Mouse (Mus musculus) heart, embryonic 15.5 days (tissue): Measurements from ENCODE around the gene Spats2. TPM values are rescaled to one million over a fixed set of nuclear protein-coding genes. Genes with fewer than 3 reads are reported as not detected.
A peak's percentile ranks its signal among the peaks of the same experiment; 100 is the strongest.

Experiments
- ATAC-seq: fragments of 200-750 bp; cut with Nextera tagmentation; replicated peaks from 2 replicates; pipeline ENCODE4 v1.8.0; 2017; ENCODE audit warnings: low read depth, moderate TSS enrichment; ENCODE audit not compliant: insufficient number of reproducible peaks, insufficient read depth, low FRiP score
- H3K27ac ChIP-seq: fragments of 300-500 bp; sonication (generic); 2 replicates; pipeline ENCODE4 v1.5.1; 2015; ENCODE audit warnings: mild to moderate bottlenecking, inconsistent platforms
- H3K27me3 ChIP-seq: fragments of 300-500 bp; sonication (generic); 2 replicates; pipeline ENCODE4 v1.6.1; 2015; ENCODE audit warnings: inconsistent platforms
- H3K36me3 ChIP-seq: fragments of 300-500 bp; sonication (generic); 2 replicates; pipeline ENCODE4 v1.6.1; 2015; ENCODE audit warnings: mild to moderate bottlenecking, inconsistent platforms
- H3K4me1 ChIP-seq: fragments of 300-500 bp; sonication (generic); replicated peaks from 2 replicates; pipeline ENCODE4 v1.6.1; 2015; ENCODE audit warnings: inconsistent platforms
- H3K4me2 ChIP-seq: fragments of 300-500 bp; sonication (generic); 2 replicates; pipeline ENCODE4 v1.6.1; 2015; ENCODE audit warnings: inconsistent platforms, mild to moderate bottlenecking, moderate library complexity
- H3K4me3 ChIP-seq: fragments of 300-500 bp; sonication (generic); 2 replicates; pipeline ENCODE4 v1.5.1; 2015; ENCODE audit warnings: mild to moderate bottlenecking, inconsistent platforms
- H3K9ac ChIP-seq: fragments of 300-500 bp; sonication (generic); 2 replicates; pipeline ENCODE4 v1.6.1; 2015; ENCODE audit warnings: mild to moderate bottlenecking, inconsistent platforms
- H3K9me3 ChIP-seq: fragments of 300-500 bp; sonication (generic); replicated peaks from 2 replicates; pipeline ENCODE4 v1.6.1; 2016; ENCODE audit warnings: inconsistent platforms
- WGBS: fragments of 180-500 bp; shearing (Covaris S2); methylation state at CpG from one replicate; pipeline ENCODE4 v1.1.7; 2015; ENCODE audit warnings: mixed read lengths; 5-methylcytosine and 5-hydroxymethylcytosine counted together
- polyA plus RNA-seq: library from polyadenylated mRNA; unstranded; fragments of >200 nt; fragmentation: Nextera tagmentation; extraction: Ambion mirVana; gene quantifications from 2 replicates; pipeline ENCODE4 v1.2.1, GENCODE M21; 2015

The Spats2 gene
- polyA plus RNA-seq, 1 experiment from 2014 or later, result 27.3 TPM

DNA sequence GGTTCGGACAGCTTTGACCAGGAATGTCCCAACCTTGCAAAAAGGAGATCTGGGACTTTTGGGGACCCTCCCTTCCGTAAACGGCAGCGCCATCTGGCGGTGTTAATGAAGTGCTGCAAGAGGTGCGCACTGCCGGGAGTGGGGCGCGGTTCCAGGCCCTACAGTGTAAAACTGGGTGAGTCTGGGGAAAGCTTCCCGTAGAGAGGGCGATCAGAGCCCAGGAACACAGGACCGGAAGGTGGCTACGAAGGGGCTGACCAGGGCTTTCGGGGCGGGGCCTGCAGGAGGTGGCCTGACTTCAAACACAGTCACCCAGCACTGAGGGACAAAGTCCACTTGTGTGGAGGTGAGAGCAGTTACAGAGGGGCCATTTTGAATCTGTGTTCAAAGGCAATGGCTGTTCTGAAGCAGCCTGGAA, 26.6 kb upstream of the Spats2 start:
- peak overlapping the region; percentile 50 for H3K4me3 ChIP-seq
- no peak; the same call in 1 of the 2 replicates for ATAC-seq
- peaks cover 39% of the 10 kb centered on the region for H3K4me1 ChIP-seq
- WGBS, result 2% methylated on average over 15 of the region's 15 CpGs
- H3K27ac ChIP-seq, result no peak overlapping the region
- H3K27me3 ChIP-seq, result peaks cover 59% of the 10 kb centered on the region
- no peaks in the 10 kb centered on the region for H3K36me3 ChIP-seq
- no peak overlapping the region for H3K9ac ChIP-seq
- H3K4me2 ChIP-seq, result peak overlapping the region; percentile 89
- no peaks in the 10 kb centered on the region for H3K9me3 ChIP-seq

DNA sequence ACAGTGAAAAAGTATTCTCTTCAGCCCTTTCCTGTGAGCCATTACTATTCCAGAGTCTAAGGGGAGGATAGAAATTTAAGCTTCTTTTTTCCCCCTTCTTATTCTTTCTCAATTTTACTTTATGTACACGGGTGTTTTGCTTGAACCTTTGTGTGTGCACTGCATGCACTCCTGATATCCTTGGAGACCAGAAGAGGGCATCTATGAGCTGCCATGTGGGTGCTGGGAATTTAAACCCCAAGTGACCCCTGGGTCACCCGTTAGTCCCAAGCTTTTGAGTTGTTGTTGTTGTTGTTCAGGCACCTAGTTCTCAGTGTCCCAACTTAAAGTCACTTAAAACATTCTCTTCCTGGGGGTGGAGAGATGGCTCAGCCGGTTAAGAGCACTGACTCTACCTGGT, 25.7 kb upstream of the Spats2 start:
- Histone ChIP-seq H3K4me3 (no peak overlapping the region), H3K4me1 (peaks cover 34% of the 10 kb centered on the region), H3K27me3 (peaks cover 52% of the 10 kb centered on the region), H3K9me3 (no peaks in the 10 kb centered on the region), H3K36me3 (no peaks in the 10 kb centered on the region), H3K9ac (no peak overlapping the region), H3K27ac (no peak overlapping the region), H3K4me2 (no peak overlapping the region)
- no peak for ATAC-seq
- WGBS, result 50% methylated on average over 3 of the region's 3 CpGs

DNA sequence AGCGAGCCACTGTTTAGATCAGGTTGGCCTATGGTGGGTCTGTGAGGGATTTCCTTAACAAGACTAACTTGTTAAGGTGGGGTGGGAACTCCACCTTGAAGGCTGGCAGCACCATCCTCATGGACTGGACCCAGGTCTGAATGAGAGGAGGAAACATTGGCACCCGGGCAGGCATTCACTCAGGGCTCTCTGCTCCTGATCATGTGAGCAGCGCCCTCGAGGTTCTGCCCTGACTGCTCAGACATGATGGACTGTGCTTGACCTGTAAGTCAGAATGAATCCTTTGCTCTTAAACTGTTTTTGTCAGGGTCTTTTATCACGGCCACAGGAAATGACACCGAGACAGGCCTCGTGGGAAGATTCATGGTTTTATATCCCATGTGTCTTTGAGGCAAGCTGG, 20.5 kb upstream of the Spats2 start:
- Histone ChIP-seq H3K9ac (no peak overlapping the region), H3K4me3 (no peak overlapping the region), H3K9me3 (no peaks in the 10 kb centered on the region), H3K36me3 (no peaks in the 10 kb centered on the region), H3K4me1 (no peaks in the 10 kb centered on the region), H3K27me3 (peaks cover 2% of the 10 kb centered on the region; the same call in 1 of the 2 replicates), H3K27ac (no peak overlapping the region), H3K4me2 (no peak overlapping the region)
- 61% methylated on average over 7 of the region's 7 CpGs for WGBS
- no peak for ATAC-seq

DNA sequence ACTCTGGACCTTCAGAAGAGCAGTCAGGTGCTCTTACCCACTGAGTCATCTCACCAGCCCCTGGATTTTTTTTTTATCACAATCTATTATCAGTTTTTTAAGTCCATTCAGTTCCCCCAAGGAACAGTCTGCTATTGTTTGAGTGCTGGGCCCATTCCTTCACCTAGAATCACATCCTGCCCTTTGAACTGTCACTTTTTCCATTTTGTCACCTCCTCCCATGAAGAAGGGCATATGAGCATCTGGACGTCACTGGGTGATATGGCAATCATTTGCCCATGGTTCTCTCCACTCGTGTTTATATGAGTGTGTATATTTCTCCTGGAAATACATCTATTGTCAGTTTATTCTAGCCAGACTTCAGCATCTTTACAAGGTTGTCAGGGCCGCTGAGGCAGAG, 17.9 kb upstream of the Spats2 start:
- Histone ChIP-seq H3K4me1 (no peaks in the 10 kb centered on the region), H3K9ac (no peak overlapping the region), H3K9me3 (no peaks in the 10 kb centered on the region), H3K4me3 (no peak overlapping the region), H3K27me3 (no peaks in the 10 kb centered on the region), H3K36me3 (no peaks in the 10 kb centered on the region), H3K4me2 (no peak overlapping the region), H3K27ac (no peak overlapping the region)
- no peak for ATAC-seq
- WGBS, result 67% methylated on average over 3 of the region's 3 CpGs

DNA sequence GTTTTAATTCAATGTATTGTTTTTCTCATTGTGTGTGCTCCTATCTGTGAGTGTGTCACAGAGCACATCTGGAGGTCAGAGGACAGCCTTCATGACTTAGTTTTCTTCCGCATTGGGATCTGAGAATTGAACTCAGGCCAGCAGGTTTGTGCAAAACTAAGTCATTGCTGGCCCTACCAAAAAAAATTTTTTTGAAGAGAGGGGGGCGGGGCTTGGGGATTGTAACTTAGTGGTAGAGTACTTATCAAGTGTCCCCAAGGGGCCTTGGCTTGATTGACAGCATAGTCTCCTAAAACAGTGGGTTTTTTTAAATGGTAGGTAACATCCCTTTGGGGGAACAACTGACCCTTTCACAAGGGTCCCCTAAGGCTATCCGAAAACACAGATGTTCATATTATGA, 14.6 kb upstream of the Spats2 start:
- Histone ChIP-seq H3K9me3 (no peaks in the 10 kb centered on the region), H3K36me3 (no peaks in the 10 kb centered on the region), H3K9ac (no peak overlapping the region), H3K4me1 (peaks cover 5% of the 10 kb centered on the region; the same call in 1 of the 2 replicates), H3K4me2 (no peak overlapping the region), H3K4me3 (no peak overlapping the region), H3K27me3 (no peaks in the 10 kb centered on the region), H3K27ac (no peak overlapping the region)
- WGBS, result 85% methylated on average over 3 of the region's 3 CpGs
- ATAC-seq, result no peak

DNA sequence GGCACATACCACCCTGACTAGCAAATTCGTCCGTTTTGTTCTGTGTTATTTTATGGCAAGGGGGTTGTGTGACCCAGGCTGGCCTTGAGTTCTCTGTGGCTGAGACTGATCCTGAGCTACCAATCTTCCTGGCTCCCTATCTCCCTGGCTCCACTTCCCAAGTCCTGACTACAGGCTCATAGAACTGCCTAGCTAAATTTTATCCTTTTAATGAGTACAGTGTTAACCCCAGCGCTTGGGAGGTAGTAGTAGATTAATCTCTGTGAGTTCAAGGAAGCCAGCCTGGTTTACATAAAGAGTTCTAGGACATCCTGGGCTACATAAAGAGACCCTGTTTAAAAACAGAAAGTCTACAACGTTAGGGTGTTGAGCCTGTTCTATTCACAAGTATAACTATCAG, 13.9 kb upstream of the Spats2 start:
- WGBS, result 53% methylated on average over 4 of the region's 4 CpGs
- H3K4me2 ChIP-seq, result no peak overlapping the region
- H3K27me3 ChIP-seq, result no peaks in the 10 kb centered on the region
- no peak overlapping the region for H3K4me3 ChIP-seq
- H3K9me3 ChIP-seq, result no peaks in the 10 kb centered on the region
- H3K4me1 ChIP-seq, result peaks cover 5% of the 10 kb centered on the region; the same call in 1 of the 2 replicates
- ATAC-seq, result no peak
- no peak overlapping the region for H3K9ac ChIP-seq
- no peaks in the 10 kb centered on the region for H3K36me3 ChIP-seq
- no peak overlapping the region for H3K27ac ChIP-seq

DNA sequence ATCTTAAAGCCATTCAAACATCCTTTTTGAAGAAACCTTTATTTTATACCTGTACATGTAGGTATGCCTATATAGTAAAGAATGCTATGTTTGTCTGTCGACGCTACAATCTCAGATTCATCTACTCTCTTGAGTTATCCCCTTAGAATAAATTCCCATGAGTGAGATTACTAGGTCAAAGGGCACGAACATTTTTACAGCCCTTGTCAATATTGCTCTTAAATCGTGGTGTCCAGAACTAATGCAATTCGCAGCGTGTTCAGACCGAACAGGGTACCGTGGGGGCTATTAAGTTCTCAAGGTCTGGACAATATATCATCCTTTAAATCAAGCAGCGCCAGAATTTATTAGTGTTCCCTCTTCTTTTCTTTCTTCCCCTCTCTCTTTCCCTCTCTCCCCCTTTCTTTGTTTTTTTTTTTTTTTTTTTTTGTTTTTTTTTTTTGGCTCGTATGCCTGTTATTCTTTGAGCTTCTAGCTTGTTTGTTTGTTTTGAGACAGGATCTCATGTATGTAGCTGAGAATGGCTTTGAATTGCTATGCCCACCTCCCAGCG, 12.8 kb upstream of the Spats2 start:
- Histone ChIP-seq H3K36me3 (no peaks in the 10 kb centered on the region), H3K4me1 (peaks cover 5% of the 10 kb centered on the region; the same call in 1 of the 2 replicates), H3K27me3 (no peaks in the 10 kb centered on the region), H3K9ac (no peak overlapping the region), H3K9me3 (no peaks in the 10 kb centered on the region), H3K4me3 (no peak overlapping the region), H3K4me2 (peak overlapping the region; percentile 35; the same call in 1 of the 2 replicates), H3K27ac (no peak overlapping the region)
- ATAC-seq, result no peak
- WGBS, result 65% methylated on average over 11 of the region's 11 CpGs

DNA sequence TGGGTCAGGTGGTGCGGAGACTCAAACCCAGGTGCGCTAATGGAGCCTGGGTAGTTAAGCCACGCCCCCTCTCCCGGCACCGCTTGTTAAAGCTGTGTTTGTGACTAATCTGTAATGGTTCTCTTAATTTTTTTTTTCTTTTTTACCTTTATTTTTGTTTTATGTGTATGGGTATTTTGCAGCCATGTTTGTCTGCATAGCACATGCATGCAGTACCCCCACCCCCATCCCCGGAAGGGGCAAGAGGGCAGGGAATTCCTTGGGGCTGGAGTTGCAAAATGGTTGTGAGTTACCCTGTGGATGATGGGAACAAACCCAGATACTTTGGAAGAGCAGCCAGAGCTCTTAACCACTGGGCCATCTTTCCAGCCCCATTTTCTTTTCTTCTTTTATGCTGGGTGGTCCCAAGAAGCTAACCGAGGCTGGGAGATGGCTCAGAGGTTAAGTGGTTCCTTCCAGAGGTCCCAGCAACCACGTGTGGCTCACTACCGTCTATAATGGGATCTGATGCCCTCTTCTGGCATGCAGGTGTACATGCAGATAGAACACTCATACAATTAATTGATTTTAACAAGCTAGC, 12.2 kb upstream of the Spats2 start:
- WGBS, result 10% methylated on average over 9 of the region's 9 CpGs
- H3K4me1 ChIP-seq, result peaks cover 5% of the 10 kb centered on the region; the same call in 1 of the 2 replicates
- H3K4me2 ChIP-seq, result peak overlapping the region; percentile 35; the same call in 1 of the 2 replicates
- H3K27ac ChIP-seq, result no peak overlapping the region
- no peaks in the 10 kb centered on the region for H3K36me3 ChIP-seq
- no peak for ATAC-seq
- no peak overlapping the region for H3K4me3 ChIP-seq
- no peaks in the 10 kb centered on the region for H3K9me3 ChIP-seq
- H3K9ac ChIP-seq, result no peak overlapping the region
- H3K27me3 ChIP-seq, result no peaks in the 10 kb centered on the region

DNA sequence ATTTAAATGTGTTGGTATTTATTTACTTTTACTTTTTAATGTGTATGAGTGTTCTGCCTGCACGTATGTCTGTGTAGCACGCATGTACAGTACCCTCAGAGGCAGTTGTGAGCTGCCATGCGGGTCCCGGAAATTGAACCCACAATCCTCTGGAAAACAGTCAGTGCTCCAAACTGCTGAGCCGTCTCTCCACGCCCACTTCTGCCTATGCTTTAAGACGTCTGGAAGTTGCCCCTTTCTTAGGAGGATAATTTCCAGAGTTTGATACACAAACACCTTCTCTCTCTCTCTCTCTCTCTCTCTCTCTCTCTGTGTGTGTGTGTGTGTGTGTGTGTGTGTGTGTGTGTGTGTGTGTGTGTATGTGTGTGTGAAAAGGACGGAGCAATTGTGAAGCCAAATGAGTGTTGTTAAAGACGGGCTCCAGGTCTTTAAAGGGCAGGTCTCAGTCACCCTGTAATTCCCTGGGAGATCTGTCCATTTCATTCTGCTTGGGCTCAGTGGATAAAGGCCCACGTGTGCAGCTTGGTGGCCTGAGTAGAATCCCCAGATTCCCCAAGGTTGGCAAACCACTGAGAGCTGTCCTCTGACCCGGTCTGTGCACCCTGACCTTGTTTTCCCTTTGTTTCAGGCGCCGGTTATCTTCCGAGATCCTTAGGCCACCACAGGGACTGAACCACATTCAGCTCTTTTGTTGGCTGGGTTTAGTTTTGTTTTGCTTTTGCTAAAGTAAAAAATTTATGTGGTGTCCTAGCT, 11.2 kb upstream of the Spats2 start:
- H3K4me1 ChIP-seq, result peaks cover 5% of the 10 kb centered on the region; the same call in 1 of the 2 replicates
- H3K27me3 ChIP-seq, result no peaks in the 10 kb centered on the region
- H3K27ac ChIP-seq, result no peak overlapping the region
- no peak overlapping the region for H3K4me3 ChIP-seq
- H3K4me2 ChIP-seq, result no peak overlapping the region
- H3K9me3 ChIP-seq, result no peaks in the 10 kb centered on the region
- no peaks in the 10 kb centered on the region for H3K36me3 ChIP-seq
- no peak for ATAC-seq
- H3K9ac ChIP-seq, result no peak overlapping the region
- 59% methylated on average over 14 of the region's 14 CpGs for WGBS

DNA sequence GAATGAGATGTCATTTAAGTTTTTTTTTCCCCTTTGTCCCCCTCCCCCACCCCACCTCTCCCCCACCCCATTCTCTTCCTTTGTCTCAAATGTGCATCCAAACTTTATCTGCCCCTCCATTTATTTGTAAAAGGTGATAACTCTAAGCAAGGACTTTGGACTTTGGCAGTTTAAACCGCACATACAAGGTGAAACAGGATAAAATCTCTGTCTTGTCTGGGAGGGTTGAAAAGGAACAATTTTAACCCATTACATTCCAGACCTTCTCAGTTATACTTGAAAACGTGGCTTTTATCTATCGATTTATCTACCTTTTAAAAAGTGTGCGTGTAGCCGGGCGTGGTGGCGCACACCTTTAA, 10.7 kb upstream of the Spats2 start:
- no peak overlapping the region for H3K4me3 ChIP-seq
- H3K9me3 ChIP-seq, result no peaks in the 10 kb centered on the region
- no peak overlapping the region for H3K27ac ChIP-seq
- no peaks in the 10 kb centered on the region for H3K27me3 ChIP-seq
- 77% methylated on average over 7 of the region's 7 CpGs for WGBS
- H3K4me1 ChIP-seq, result peaks cover 5% of the 10 kb centered on the region; the same call in 1 of the 2 replicates
- H3K9ac ChIP-seq, result no peak overlapping the region
- H3K4me2 ChIP-seq, result no peak overlapping the region
- no peak for ATAC-seq
- no peaks in the 10 kb centered on the region for H3K36me3 ChIP-seq

DNA sequence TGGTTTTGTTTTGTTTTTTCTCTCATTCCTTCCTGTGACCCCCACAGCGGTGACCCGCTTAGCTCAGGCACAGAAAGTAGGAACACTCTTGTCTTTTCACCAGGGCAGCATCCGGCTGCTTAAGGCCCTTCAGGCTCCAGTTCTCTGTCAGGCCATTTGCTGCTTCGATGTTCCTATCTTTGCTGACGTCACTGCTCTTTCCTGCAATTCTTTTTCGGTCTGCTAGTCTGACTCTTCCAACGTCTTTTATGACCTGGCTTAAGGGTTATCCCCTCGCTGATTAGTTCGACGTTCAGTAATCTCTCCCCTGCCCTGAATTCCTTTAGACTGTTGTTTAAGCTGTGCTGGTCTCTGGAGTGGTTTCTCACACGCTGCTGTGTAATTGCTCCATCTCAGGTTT, 9.2 kb upstream of the Spats2 start:
- Histone ChIP-seq H3K36me3 (no peaks in the 10 kb centered on the region), H3K4me3 (no peak overlapping the region), H3K9ac (no peak overlapping the region), H3K27me3 (no peaks in the 10 kb centered on the region), H3K4me1 (peaks cover 9% of the 10 kb centered on the region), H3K4me2 (no peak overlapping the region), H3K9me3 (no peaks in the 10 kb centered on the region), H3K27ac (peak overlapping the region; percentile 48)
- ATAC-seq, result peak; percentile 78
- 22% methylated on average over 11 of the region's 11 CpGs for WGBS
